Mouse (Mus musculus) c-Kit-positive CD71-negative TER-119-negative erythroid progenitor cells, embryonic 14.5 days (primary cell): ENCODE measurements at regions not wholly inside any gene's neighbourhood (a gene's known extent, or its start where the extent isn't known, plus 50 kb on each side); places are given as distances from the start of the nearest gene placed in this dataset.
"Not testable (repeated sequence)": the region's sequence is repeated elsewhere in the genome, so short reads cannot be mapped to it uniquely, and the experiment has no call there.

Experiments
- DNase-seq: peaks from one replicate; pipeline ENCODE4 v3.0.0-alpha.2; 2013; ENCODE audit warnings: low read depth

DNA sequence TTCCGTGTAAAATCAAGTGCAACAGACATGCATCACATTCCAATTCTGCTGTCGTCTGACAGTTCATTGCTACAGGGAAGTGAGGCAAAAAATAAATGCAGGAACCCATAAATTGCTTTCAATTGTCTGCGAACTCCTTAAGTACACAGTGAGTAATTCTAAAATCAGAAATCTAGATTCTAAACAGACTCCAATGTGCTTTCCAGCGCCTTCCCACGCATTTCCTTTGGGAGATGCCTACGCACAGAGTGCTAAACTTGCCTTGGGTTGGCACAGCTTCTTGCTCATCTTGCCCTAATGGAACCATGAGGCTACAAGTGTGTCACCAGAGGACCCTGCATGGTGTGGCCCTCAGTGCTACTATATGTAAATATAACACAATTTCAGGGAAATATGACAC is 212.6 kb downstream of the Samd5 start:
- no peak for DNase-seq

DNA sequence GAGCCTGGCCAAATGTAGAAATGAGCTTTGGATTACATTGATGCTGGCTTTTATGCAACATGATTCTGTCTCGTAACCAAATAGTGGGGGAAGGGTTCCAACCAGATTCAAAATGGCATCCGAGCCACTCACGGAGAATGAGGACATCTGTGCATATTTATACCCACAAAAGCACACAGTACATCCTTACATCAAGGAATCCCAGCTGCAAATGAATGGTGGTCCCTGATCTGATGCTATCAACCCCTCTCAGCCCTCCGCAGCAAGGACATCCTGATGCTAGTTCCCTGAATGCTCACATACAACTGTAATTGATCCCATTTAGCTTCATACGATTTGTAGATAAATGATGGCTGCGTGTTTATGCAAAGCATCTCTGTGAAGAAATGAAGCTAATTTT is 215.9 kb downstream of the Samd5 start:
- DNase-seq: no peak

DNA sequence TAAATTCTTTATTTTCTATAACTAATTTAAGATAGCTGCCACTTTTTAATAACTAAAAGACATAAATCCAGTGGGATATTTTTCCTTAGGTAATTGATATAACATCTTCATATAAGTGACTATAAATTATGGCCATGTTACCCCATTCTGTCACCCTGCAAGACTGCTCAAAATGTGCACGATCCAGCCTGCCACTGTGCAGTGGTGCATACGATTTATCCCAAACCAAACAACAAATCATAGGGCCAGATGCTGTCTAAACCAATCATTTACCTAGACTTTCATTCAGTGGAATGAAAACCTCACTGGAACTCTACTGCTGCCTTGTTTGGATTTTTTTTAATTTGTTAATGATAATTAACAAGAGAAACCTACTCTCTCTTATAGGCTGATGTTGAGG is 216.5 kb downstream of the Samd5 start:
- DNase-seq: no peak

DNA sequence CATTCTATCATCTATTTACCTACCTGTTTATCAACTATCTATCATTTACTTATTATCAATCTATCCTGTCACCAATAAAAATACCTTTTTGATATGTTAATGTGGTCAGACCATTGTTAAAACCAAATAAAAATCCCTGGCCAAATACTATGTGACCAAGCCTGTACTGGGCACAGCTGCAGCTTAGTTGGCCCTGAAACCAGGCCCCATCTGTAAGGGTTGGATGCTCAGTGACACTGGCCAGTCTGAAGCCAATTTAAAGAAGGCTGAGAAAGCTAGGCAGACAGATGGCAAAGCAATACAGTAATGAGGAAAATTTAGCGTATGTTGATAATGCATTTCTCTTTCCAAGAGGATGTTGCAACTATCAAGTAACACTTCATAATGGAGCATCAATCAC is 217.8 kb downstream of the Samd5 start:
- DNase-seq: no peak

DNA sequence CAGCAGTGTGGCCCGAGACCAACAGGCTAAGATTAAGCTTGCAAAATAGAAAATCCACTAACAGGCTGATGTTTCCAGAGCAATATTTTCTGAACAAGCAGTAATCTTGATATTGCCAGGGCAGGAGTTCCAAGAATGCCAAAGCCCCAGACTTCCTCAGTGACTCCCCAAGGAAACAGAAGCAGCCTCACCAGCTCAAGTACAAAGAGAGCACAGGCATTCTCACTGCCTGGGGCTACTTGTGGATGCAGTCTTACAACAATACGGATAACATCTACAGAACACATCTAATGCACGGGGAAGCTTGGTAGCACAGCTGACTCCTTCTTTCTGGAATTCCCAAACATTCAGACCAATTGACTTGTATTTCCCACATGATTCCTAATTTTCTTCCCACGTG is 235.9 kb downstream of the Samd5 start:
- DNase-seq: no peak

DNA sequence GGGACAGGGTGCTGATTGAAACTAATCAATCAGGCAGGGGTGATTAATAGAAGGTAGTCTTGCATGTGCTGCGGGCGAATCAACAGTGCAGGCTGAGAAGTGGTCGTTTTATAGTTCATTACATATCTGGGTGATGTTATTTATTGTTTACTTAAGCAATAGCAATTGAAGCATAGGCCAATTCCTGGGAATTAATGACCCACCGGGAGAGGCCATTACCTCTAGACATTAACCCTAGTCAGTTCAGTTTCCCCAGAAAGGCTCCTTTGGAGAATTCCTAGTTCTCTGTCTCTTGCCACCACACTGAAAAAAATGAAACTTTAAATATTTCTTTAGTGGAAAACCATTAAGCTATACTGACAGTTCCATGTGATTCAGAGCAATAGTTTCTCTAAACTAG is 236.6 kb downstream of the Samd5 start:
- no peak for DNase-seq

DNA sequence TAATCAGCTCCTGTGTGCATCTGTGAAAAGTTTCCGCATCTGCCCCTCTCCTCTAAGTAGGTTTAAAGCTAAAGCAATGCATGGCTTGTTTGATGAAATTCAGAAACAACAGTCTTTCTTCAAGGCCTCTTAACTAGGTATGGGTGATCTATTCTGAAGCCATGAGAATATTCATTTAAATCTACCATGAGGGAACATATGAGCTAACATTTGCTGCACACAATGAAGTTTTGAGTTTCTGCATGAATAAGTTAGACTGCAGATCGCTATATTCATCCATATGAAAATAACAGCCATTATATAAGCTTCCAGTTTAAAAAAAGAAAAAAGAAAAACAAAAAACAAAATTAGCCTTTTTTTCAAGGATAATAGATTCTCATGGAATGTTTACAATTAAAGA is 245.9 kb downstream of the Samd5 start:
- no peak for DNase-seq

DNA sequence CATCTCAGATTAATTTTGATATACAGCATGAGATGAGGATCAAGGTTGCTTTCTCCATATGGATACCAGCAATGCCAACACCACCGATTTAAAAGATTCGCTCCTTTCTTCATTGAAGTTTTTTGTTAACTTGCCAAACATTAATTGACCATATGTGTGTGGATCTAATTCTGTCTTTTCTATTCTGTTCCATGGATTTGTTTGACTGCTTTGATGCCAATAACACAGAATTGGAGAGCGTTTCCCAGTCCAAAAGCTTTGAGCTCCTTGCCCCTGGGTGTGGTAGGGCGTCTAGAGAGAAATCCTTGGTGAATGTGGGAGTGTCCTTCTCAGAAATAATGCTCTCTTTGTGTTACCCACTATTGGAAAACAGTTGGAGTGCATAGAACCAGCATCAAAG is 254.3 kb downstream of the Samd5 start:
- DNase-seq: no peak

DNA sequence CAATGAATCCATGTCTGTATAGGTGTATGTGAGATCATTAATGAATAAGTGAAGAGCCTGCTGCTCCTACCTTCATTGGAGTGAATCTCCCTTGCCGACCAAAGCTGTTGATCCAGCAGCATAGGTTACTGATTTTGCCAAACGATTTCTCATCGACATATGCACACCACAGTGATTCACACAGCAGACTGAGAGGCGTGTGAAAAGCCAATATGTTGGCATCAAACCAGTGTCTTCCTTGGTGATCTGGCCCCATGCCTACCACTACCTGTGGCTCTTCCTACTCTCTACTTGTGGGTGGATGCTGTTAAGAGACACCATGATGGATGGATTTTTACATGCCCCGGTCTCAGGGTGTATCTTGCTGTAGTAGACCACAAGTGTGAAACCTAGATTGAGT is 258.3 kb downstream of the Samd5 start:
- DNase-seq: no peak

DNA sequence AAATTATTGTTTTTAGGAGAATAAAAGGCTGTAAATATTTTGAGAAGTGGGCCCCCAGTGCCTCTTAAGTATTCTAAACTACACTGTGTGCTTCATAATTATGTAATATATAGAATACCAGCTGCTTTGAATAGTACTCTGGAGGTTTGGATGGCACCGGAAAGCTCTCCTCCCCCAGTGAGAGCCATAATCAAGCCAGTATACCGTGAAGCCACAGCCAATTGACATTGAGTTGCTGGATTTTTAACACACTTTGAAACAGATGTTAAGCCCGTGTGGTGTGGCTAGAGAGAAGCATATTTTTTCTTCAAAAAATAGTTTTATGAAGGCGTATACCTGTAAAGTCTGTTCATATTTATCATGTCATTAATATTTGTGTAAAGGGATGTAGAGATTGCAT is 268.9 kb downstream of the Samd5 start:
- DNase-seq: no peak

DNA sequence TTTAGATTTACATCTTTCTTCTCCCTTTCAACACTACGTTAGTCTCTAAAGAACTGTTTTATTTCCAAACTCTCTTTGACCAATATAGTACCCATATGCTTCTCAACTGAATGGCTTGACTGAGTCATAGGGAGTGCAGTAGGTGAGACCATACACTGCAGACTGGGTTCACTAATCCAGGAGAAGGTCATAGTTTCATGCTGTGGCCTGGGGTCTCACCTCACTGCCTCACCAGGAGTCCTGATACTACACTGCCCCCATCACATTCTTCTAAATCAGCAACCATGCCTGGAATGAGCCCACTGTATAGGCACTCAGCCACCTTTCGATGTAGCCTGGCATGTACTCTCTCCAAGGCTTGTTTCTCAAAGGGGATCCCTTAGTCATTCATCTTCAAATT is 269.6 kb downstream of the Samd5 start:
- no peak for DNase-seq

DNA sequence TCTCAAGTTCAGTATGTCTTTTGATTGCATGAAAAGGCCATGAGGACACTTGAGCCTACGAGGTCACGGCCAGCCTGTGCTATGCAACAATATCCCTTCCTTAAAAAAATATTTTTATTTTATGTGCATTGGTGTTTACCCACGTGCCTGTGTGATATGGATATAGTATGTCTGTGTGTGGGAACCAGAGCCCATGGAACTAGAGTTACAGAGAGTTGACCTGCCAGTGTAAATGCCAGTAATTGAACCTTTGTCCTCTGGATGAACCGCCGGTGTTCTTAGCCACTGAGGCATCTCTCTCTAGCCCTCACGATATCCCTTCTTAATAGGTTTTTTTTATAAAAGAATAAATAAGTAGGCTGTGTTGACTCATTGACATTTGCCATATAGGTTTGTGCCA is 270.0 kb downstream of the Samd5 start:
- no peak for DNase-seq

DNA sequence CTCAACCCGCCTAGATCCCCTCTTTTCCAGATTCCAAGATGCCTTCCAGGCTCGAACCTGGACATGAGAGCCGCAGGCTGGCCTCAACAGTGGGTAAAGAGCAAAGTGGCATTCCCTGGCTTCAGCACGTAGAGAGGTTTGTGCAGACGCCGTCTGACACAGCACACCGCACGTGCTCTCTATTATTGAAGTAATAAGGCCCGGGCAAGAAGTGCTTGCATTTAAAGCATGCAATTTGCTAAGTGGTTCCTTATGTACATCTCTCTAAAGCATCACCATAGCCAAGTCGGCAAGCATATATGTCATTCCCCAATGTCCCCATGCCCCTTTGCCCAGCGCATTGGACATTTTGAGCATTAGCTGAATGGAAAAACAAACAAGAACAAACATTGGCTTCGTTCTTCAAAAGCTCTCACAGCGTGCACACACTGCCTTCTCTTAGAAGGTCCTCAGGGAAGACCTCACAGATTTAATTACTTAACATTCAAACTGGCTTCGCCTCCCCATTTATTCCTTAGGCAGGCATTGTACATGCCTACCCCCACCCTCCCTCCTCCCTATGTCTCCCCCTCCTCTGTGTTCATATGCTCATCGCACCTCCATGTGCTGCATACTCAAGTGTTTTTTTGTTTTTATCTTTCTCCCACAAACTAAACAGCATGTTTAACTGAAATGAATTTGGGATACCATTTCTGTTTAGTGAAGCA is 273.9 kb downstream of the Samd5 start:
- no peak for DNase-seq

DNA sequence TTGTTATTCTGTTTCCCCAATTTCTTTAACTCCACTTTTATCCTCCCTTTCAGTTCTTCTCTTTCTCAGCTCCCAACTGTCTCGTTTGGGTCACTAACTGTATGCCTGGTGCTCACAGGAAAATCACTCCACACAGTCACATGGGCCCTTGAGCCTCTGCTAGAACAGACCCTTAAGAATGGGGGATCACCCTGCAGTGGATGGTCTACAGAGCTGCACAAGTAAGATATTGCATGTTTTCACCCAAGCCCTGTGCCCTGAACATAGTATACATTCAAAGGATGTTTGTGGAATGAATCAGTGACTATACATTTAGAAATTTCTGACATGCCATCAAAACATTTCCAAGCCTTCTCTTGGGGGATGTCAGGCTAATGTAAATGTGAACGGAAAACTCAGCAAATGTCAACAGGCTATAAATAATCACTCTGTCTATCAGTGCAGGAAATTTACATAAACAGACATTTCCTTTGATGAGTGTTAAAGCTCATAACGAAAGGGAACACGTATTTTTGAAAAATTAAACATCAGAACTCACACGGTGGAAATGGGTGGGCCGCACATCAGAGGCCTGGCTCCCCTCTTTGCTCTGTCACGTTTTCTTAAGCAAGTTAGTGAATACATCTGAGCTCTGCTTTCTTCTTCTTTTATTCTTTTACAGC is 297.4 kb downstream of the Samd5 start:
- DNase-seq: no peak

DNA sequence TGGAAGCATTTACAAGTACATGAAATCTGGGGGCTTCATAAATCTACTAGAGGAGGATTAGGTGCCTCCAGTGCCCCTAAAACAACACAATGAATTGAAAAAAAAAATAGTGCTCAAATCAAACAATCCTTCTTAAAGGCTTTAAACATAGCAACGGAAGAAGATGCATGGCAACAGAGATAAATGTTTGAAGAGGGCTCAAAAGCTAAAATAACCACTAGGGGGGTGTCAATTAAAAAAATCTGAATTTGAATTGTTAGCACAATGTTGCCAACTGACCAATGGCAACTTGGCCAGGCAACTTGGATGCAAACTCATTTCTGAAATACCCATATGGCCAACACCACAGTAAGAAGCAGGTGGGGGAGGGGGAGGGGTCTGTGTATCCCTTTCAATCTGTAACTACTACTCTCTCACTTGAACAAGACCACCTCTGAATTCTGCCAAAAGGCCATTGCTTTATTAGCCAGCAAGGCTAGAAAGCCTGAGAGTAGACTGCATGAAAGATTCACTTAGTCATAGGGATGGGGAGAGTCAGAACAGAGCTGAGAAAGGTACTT is 312.6 kb downstream of the Samd5 start:
- no peak for DNase-seq

DNA sequence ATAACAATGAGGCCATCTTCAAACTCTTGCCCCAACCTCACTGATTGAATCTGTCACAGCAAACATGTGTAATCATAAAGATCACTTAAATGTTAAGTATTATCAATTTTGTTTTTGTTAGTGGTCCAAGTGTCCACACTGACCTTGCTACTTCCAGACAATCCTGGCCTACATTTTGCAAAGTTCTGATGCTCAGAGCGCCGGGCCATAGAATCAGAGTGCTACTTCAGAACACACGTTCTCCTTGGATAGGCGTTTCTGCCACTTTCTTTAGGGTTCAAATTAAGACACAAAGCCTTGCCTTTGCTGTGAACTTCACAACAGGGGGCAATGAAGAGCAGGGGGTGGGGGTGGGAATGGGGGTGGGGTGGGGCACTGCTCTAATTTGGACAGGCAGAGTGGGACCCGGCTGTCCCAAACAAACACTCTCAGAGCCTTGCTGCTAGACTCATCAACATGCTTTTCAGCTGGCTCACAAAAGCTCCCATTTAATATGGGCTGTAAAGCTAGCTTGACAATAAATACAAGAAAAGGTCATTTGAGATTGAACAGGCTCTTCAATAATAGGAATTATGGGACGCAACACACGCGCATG is 336.7 kb downstream of the Samd5 start:
- DNase-seq: no peak

DNA sequence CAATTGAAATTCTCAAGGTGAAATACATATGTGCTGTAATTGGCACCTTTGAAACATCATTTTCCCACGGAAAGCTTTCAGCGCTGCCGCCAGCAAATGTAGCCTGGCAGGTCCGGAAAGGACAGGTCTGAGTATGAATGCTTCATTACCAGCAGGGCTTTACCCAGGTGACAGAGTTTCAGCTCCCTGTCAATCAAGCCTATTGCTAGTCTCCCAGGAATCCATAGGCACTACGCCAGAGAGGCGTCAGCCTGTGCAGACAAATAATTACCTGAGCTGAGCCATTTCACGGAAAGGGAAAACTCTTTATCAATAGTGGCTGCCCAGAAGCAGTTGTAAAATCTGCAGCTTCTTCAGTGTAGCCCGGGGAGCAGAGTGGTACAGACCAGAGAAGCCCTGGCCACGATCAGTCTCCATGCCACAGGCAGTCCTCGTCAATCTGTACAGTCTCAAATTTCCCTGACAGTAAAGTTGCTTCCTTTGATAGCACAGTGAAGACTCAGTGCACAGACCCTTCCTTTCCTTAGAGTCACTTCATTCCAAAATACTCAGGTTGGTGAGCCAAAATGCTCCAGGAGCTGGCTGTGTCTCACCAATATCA is 340.7 kb downstream of the Samd5 start:
- no peak for DNase-seq

DNA sequence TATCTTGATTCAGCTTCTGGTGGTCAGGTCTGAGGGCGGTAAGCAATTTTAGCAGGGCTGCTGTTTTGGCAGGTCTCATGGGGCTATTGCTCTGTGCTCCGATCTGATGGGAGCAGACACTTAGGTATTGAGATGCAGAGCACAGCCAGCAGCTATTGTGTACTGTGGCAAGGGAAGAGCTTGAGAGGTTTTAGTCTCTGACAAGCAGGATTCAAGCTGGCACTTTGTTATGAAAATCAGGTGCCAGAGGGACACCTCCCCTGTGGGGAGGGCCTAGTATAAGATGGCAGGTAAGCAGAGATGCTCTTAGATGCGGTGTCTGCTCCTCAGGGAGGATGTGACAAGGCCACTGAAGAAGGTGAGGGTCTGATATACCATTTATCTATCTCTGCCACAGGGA is 343.3 kb downstream of the Samd5 start:
- no peak for DNase-seq

DNA sequence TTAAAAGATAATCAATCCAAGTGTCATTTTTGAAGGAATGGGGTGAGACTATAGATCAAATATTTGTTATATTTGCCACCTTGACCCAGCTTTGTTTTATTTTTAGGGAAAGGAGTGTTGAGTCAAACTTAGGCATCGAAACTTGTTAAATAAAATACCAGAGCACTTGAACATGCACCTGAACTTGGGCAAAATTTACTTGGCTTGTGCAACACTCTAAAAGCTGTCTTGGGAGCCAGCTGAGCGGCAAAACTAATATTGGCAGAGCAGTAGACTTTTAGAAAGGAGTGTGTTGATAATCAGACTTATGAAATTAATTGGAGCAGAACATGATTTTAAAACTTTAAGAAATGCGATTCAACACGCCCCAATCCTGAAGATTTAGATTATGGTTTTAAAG is 346.7 kb downstream of the Samd5 start:
- DNase-seq: no peak

DNA sequence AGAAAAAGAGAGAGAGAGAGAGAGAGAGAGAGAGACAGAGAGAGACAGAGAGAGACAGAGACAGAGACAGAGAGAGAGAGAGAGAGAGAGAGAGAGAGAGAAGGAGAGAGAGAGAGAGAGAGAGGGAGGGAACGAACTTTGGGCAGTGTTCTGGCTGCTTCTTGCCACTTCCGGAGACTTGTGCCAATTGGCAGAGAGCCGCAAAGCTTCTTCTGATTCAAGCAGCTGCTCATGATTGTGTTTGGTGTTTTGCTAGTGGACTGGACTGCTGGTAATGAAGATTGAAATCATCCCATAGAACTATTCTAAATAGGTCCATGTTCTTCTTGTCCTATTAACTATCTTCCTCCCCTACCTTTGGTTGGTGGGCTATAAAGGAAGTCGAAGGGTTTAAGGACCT is 347.1 kb downstream of the Samd5 start:
- DNase-seq: not testable (repeated sequence)

DNA sequence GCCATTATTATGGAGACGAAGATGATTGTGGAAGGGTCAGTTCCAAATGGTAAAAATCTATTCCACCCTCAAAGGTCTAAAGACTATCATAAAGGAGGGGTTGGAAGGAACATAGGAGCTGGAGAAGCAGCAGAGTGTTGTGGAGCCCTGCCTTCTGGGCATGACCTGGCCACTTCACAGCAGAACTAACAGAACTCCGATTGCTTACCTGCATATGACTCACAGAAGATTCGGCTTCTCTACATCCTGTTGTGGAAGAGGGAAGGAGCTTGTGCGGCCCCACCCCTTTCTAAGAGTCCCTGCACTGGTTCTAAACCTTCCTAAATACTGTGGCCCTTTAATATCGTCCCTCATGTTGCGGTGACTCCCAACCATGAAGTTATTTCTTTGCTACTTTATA is 362.7 kb downstream of the Samd5 start:
- DNase-seq: no peak

DNA sequence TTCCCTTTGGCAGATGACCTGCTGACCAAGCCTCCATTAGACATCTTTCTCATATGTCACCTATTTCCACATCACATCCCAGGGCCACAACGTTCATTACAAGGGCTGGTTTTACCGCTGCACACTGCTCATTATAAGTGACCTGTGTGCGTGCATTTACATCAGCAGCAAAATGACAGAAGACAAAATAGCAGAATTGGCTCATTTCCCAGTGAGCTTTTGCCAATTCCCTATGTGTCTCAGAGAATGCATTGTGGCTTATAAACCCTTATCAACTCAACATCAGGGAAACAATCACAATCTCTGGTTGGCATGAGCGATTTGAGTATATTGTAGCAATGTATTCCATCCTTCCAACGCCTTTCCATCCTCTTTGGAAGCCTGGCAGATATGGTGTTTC is 364.7 kb downstream of the Samd5 start:
- DNase-seq: no peak

DNA sequence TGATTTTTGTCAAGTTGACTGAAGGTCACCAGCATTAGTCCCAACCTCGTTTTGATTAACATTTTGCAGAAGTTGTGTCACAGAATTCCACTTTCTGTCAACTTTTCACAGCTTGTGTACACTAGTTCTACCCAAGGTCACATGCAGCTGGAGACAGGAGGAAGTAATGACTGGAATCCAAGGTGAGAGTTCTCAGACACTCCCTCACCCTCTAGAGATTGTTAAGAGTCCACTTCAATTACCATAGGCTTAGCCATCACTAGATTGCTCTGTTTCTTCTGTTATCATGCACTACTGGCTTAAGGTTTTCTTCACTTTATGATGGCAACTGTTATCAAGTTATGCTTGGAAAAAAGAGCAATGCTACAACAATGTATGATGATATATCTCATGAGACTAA is 379.0 kb downstream of the Samd5 start:
- no peak for DNase-seq
